Mouse (Mus musculus) hindbrain, embryonic 10.5 days (tissue): ENCODE results near the gene Rab15. TPM values are rescaled to one million over a fixed set of nuclear protein-coding genes. Genes with fewer than 3 reads are reported as not detected.
"Not testable (repeated sequence)": the region's sequence is repeated elsewhere in the genome, so short reads cannot be mapped to it uniquely, and the experiment has no call there.

Experiments
- DNase-seq: peaks from one replicate; pipeline ENCODE4 v3.0.0-alpha.2; 2017; ENCODE audit warnings: low spot score
- H3K27ac ChIP-seq: fragments of 300-500 bp; sonication (generic); 2 replicates; pipeline ENCODE4 v1.5.1; 2016; ENCODE audit warnings: mild to moderate bottlenecking, moderate library complexity
- H3K27me3 ChIP-seq: fragments of 300-500 bp; sonication (generic); 2 replicates; pipeline ENCODE4 v1.6.1; 2016; ENCODE audit warnings: mild to moderate bottlenecking; ENCODE audit not compliant: poor library complexity, insufficient read depth, severe bottlenecking
- H3K36me3 ChIP-seq: fragments of 300-500 bp; sonication (generic); 2 replicates; pipeline ENCODE4 v1.6.1; 2016; ENCODE audit warnings: mild to moderate bottlenecking, moderate library complexity
- H3K4me1 ChIP-seq: fragments of 300-500 bp; sonication (generic); replicated peaks from 2 replicates; pipeline ENCODE4 v1.6.1; 2016; ENCODE audit warnings: mild to moderate bottlenecking
- H3K4me3 ChIP-seq: fragments of 300-500 bp; sonication (generic); 2 replicates; pipeline ENCODE4 v1.5.1; 2016; ENCODE audit warnings: mild to moderate bottlenecking, moderate library complexity
- H3K9me3 ChIP-seq: fragments of 300-500 bp; sonication (generic); 2 replicates; pipeline ENCODE4 v1.6.1; 2016; ENCODE audit warnings: mild to moderate bottlenecking, moderate library complexity
- WGBS: fragments of 180-500 bp; shearing (Covaris S2); methylation state at CpG from one replicate; pipeline ENCODE4 v1.1.7; 2016; 5-methylcytosine and 5-hydroxymethylcytosine counted together
- polyA plus RNA-seq: library from polyadenylated mRNA; unstranded; fragments of >200 nt; fragmentation: Nextera tagmentation; extraction: Ambion mirVana; gene quantifications from 2 replicates; pipeline ENCODE4 v1.2.1, GENCODE M21; 2016

The Rab15 gene
- polyA plus RNA-seq, 1 experiment from 2014 or later = 21.3 TPM

DNA sequence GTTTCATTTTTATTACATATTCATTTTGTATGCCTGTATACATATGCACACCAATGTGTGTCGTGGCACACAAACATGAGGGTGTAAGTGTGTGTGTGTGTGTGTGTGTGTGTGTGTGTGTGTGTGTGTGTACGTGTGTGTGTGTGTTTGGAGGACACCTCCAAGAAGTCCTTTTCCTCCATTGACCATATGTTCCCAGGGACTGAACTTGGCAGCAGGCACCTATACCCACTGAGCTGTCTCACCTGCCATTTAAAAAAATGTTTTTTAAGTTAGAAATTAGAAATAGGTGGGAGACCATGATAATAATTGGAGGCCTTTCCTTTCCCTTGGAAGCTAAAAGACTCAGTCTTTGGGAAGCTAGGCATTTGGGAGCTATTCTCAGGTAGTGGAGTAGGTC, 8.6 kb downstream of the Rab15 start:
- no peak overlapping the region for H3K27ac ChIP-seq
- no peak overlapping the region for H3K4me3 ChIP-seq
- DNase-seq = no peak
- peaks cover 28% of the 10 kb centered on the region for H3K4me1 ChIP-seq
- no peaks in the 10 kb centered on the region for H3K9me3 ChIP-seq
- 87% methylated on average over 2 of the region's 2 CpGs for WGBS
- no peaks in the 10 kb centered on the region; the same call in 1 of the 2 replicates for H3K36me3 ChIP-seq
- peaks cover 4% of the 10 kb centered on the region for H3K27me3 ChIP-seq

DNA sequence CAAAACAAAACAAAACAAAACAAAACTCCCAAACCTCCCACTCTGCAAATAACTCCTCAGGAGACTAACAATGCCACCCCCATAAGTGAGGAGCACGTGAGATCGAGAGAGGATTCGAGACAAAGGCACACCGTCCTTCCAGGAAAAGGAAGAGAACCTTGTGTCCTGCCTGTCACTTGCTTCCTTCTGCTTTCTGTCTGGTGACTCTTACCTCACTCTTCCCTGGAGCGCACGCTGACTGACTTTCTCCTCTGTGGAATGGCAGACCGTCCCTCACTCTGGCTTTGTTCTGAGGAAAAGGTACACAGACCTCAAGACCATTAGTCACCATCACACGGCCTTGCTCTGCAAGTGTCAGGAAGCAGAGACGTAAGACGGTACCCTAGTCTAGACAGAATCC, 9.2 kb downstream of the Rab15 start:
- no peak overlapping the region for H3K27ac ChIP-seq
- WGBS = 85% methylated on average over 10 of the region's 10 CpGs
- H3K4me3 ChIP-seq = no peak overlapping the region
- H3K27me3 ChIP-seq = no peaks in the 10 kb centered on the region
- no peaks in the 10 kb centered on the region for H3K9me3 ChIP-seq
- H3K4me1 ChIP-seq = peaks cover 22% of the 10 kb centered on the region
- DNase-seq = no peak
- H3K36me3 ChIP-seq = no peaks in the 10 kb centered on the region; the same call in 1 of the 2 replicates

DNA sequence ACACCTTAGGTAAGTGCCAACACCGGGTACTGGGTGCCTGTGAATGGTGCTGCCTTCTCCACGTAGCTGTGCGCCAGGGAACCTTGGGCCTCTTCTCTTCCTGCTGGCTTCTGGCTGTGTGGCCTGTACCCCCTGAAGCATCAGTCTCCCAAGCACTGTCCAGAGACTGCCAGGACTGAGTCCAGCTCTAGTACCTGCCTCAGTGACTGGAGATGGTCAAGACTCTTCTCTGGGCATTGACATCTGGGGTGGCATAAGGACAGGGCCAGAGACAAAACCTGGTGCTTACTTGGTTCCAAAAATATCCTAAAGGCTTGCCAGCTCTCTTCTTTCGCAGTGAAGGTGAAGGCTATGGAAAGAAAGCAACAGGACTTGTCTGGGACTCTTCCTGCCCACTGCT, 11.7 kb downstream of the Rab15 start:
- WGBS = 91% methylated on average over 4 of the region's 4 CpGs
- Histone ChIP-seq H3K27ac (no peak overlapping the region), H3K36me3 (no peaks in the 10 kb centered on the region; the same call in 1 of the 2 replicates), H3K9me3 (no peaks in the 10 kb centered on the region), H3K4me1 (no peaks in the 10 kb centered on the region; the same call in 1 of the 2 replicates), H3K27me3 (no peaks in the 10 kb centered on the region), H3K4me3 (no peak overlapping the region)
- no peak for DNase-seq

DNA sequence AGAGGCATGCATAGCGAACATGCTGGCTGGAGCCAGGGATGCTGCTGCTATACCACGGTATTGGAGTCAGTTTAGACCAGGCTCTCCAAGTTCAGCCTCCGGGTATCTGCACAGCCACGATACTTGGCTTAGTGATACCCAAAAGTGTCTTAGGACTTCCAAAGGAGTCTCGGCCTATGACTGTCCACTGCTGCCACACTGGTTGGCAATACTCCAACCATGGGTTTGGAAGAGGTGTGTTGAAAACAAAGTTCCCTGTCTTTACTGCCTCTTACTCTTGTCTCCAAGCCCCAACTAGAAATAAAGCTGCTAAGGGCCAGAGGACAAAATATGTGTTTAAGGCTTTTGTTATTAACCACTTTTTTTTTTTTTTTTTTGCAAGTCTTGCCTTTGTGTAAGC, 12.2 kb downstream of the Rab15 start:
- Histone ChIP-seq H3K27me3 (no peaks in the 10 kb centered on the region), H3K9me3 (no peaks in the 10 kb centered on the region), H3K27ac (no peak overlapping the region), H3K4me3 (no peak overlapping the region), H3K36me3 (no peaks in the 10 kb centered on the region; the same call in 1 of the 2 replicates), H3K4me1 (no peaks in the 10 kb centered on the region; the same call in 1 of the 2 replicates)
- WGBS = 93% methylated on average over 5 of the region's 5 CpGs
- DNase-seq = no peak

- no peak overlapping the region for H3K4me3 ChIP-seq
- H3K36me3 ChIP-seq = no peaks in the 10 kb centered on the region; the same call in 1 of the 2 replicates
- H3K27me3 ChIP-seq = no peaks in the 10 kb centered on the region
- 82% methylated on average over 10 of the region's 10 CpGs for WGBS
- no peaks in the 10 kb centered on the region for H3K4me1 ChIP-seq
- no peak for DNase-seq
- no peaks in the 10 kb centered on the region for H3K9me3 ChIP-seq
- no peak overlapping the region for H3K27ac ChIP-seq
Observed at GRCm38 (mm10) chr12:76807796-76808195, 14.9 kb downstream of the Rab15 start.

DNA sequence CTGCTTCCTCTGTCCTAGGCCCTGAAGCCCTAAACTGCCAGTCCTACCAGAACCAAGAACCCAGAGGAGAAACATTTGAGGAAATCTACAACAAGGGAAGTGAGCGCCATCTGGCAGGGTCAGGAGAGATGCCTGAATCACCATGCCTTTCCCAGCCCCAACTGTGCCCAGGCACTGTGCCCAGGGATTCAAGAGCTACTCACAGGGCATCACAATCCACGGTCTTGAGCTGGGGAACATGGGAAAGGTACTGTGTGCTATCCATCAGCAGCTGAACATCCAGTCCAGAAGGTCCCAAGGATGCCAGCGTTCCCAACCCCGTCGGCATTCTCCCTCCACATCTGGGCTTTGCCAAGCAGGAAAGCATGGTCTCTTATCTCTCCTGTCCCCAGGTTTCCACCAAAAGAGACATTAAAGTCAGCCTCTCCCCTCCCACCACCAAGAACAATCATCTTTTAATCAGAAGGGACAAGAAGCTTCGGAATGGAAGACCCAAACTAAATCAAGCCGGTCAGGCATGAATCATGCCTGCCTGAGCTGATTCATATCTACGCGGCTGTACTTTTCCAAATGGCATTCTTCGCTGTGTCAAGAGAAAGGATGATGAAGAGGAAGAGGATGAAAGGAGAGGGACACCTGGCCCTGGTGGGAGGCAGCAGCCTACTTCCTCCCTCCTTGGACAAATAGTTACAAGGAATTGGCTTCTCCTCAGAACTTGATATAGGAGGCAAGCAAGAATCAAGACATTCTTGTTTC, 17.5 kb downstream of the Rab15 start:
- Histone ChIP-seq H3K27me3 (no peaks in the 10 kb centered on the region), H3K27ac (no peak overlapping the region), H3K4me3 (no peak overlapping the region), H3K36me3 (0 out of 2 replicates have a peak, but pooled peaks cover 5% of the 10 kb centered on the region), H3K9me3 (no peaks in the 10 kb centered on the region), H3K4me1 (peaks cover 8% of the 10 kb centered on the region)
- 92% methylated on average over 10 of the region's 10 CpGs for WGBS
- DNase-seq = no peak

DNA sequence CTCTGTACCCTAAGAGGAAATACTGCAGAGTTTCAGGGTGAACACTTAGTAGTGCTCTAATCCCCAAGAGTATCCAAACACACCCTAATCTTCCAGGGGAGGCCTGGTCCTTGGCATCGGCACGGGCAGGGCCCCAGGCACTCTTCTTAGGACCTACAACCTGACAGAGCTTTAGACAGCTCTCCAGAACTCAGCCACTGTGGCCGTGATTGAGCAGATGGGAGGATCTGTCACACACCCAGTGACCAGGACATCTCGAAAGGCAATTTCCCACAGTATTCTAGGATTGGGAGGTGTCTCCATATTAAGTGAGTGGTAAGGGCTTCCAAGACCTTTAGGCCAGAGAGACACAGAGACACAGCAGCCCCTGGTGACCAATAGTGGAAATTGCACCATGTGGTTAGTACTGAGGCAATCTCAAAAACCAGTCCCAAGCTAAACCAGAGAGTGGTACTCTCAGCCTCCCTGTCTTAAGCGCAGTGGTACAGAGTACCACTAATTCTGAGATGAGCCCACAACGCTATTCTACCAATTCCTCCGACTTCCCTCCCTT, 18.9 kb downstream of the Rab15 start:
- Histone ChIP-seq H3K27ac (no peak overlapping the region), H3K27me3 (0 out of 2 replicates have a peak, but pooled peaks cover 10% of the 10 kb centered on the region), H3K9me3 (no peaks in the 10 kb centered on the region), H3K4me1 (peaks cover 22% of the 10 kb centered on the region), H3K4me3 (no peak overlapping the region), H3K36me3 (0 out of 2 replicates have a peak, but pooled peaks cover 5% of the 10 kb centered on the region)
- WGBS = 63% methylated on average over 7 of the region's 7 CpGs
- peak; percentile 53 for DNase-seq

- 0 out of 2 replicates have a peak, but pooled peaks cover 5% of the 10 kb centered on the region for H3K36me3 ChIP-seq
- H3K4me1 ChIP-seq = peaks cover 30% of the 10 kb centered on the region
- 0 out of 2 replicates have a peak, but pooled peaks cover 10% of the 10 kb centered on the region for H3K27me3 ChIP-seq
- 89% methylated on average over 10 of the region's 10 CpGs for WGBS
- no peak overlapping the region for H3K27ac ChIP-seq
- no peaks in the 10 kb centered on the region for H3K9me3 ChIP-seq
- no peak overlapping the region for H3K4me3 ChIP-seq
- no peak for DNase-seq
Observed at GRCm38 (mm10) chr12:76803028-76803427, 19.7 kb downstream of the Rab15 start.

DNA sequence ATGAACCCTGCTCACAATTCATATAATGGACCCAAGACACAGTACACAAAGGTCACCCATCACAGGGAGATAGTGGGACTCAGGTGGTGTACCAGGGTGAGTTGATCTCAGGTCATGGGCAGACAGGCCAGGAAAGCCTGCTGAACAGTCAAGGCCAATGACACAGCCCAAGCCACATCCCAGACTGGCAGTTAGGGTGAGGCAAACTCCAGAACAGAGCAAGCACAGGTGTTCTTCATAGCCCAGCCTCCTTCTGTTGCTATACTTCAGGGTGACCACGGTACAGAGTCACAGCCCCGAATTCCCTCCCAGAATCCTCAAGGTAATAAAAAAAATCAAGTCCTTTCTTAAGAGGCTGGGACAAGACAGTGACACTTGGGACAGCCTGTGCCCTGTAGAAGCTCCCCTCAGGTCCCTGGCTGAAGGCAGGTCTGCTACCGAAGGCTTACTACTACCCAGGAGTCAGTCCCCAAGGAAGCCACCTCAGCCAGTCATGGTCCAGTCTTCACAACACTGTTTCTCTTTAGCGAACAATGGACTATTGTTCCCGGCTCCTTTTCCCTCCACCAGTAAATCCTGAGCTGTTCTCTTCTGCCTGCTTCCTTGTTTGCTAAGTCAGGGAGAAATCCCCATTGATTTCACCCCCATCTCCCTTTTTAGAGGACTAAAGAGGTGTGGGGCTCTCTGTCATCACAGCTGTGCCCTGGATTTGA, 24.5 kb downstream of the Rab15 start:
- DNase-seq = no peak
- Histone ChIP-seq H3K4me3 (no peak overlapping the region), H3K36me3 (0 out of 2 replicates have a peak, but pooled peaks cover 5% of the 10 kb centered on the region), H3K27me3 (0 out of 2 replicates have a peak, but pooled peaks cover 10% of the 10 kb centered on the region), H3K4me1 (peaks cover 30% of the 10 kb centered on the region), H3K9me3 (no peaks in the 10 kb centered on the region), H3K27ac (no peak overlapping the region)
- WGBS = 61% methylated on average over 5 of the region's 5 CpGs

DNA sequence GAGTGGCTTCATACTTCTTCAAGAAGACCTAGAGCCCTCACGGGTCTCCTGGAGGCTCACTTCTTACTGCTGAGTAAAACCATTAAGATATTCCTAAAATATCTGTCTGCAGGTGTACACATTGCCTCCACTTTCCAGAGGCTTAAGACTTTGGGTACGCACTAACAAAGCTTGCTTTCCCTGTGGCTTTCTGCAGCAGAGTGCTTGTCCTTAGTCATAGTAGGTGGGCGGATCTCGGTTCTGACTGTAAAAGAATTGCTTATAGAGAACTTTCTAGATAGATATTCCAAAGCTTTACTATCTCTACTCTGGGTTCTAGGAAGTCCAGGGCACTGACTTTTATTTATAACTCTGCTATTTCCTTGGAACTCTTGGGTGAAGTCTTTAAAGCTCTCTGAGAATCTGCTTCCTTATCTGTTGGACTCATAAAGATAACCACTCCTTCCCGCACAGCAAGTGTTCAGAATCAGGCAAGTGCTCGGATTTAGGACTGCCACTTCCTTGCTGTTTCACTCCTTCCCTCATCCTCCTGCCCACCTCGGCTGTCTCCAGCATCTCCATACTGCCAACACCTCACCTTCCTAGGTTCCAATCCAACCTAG, 25.7 kb downstream of the Rab15 start:
- Histone ChIP-seq H3K27me3 (0 out of 2 replicates have a peak, but pooled peaks cover 10% of the 10 kb centered on the region), H3K36me3 (0 out of 2 replicates have a peak, but pooled peaks cover 5% of the 10 kb centered on the region), H3K4me3 (no peak overlapping the region), H3K27ac (no peak overlapping the region), H3K9me3 (no peaks in the 10 kb centered on the region), H3K4me1 (peaks cover 30% of the 10 kb centered on the region)
- WGBS = 87% methylated on average over 7 of the region's 7 CpGs
- DNase-seq = no peak

GRCm38 (mm10) chr12:76795350-76795749, 27.4 kb downstream of the Rab15 start, which contains the start of gene Gpx2:
Gpx2 (minus strand) TSS chr12:76795554.
- 0 out of 2 replicates have a peak, but pooled peaks cover 10% of the 10 kb centered on the region for H3K27me3 ChIP-seq
- H3K36me3 ChIP-seq = no peaks in the 10 kb centered on the region
- peaks cover 23% of the 10 kb centered on the region for H3K4me1 ChIP-seq
- no peak for DNase-seq
- H3K27ac ChIP-seq = no peak within 1 kb of the TSS
- 75% methylated on average over 5 of the region's 5 CpGs for WGBS
- no peak within 1 kb of the TSS for H3K4me3 ChIP-seq
- H3K9me3 ChIP-seq = no peaks in the 10 kb centered on the region

DNA sequence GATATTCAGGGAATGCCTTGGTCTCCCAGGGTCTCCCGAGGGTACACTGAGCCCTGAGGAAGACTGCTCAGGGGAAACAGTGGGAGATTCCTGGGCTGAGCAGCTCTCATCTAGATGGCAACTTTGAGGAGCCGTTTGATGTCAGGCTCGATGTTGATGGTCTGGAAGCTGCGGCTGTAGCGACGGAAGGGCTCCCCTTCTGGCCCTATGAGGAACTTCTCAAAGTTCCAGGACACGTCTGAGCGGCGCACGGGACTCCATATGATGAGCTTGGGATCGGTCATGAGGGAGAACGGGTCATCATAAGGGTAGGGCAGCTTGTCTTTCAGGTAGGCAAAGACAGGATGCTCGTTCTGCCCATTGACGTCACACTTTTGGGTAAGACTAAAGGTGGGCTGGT, 30.2 kb downstream of the Rab15 start:
- not testable (repeated sequence) for H3K9me3 ChIP-seq, H3K27me3 ChIP-seq, H3K36me3 ChIP-seq, H3K4me3 ChIP-seq, H3K27ac ChIP-seq, H3K4me1 ChIP-seq, DNase-seq
- 56% methylated on average over 14 of the region's 14 CpGs for WGBS
